Mouse (Mus musculus) splenic B cell, adult 2 months (primary cell): ENCODE results near the gene Foxi2.

Experiments used
- DNase-seq: peaks from one replicate; pipeline ENCODE4 v3.0.0-alpha.2; 2011; ENCODE audit warnings: low read depth, low spot score
- H3K27me3 ChIP-seq: 2 replicates; pipeline ENCODE4 v1.6.1; 2012; ENCODE audit warnings: mild to moderate bottlenecking, low read length, moderate library complexity, mixed read lengths; ENCODE audit not compliant: control insufficient read depth, poor library complexity, insufficient read depth, severe bottlenecking
- H3K36me3 ChIP-seq: 2 replicates; pipeline ENCODE4 v1.6.1; 2012; ENCODE audit warnings: mild to moderate bottlenecking, low read length, moderate library complexity, mixed read lengths; ENCODE audit not compliant: control insufficient read depth, poor library complexity, insufficient read depth, severe bottlenecking

Foxi2 gene

DNA sequence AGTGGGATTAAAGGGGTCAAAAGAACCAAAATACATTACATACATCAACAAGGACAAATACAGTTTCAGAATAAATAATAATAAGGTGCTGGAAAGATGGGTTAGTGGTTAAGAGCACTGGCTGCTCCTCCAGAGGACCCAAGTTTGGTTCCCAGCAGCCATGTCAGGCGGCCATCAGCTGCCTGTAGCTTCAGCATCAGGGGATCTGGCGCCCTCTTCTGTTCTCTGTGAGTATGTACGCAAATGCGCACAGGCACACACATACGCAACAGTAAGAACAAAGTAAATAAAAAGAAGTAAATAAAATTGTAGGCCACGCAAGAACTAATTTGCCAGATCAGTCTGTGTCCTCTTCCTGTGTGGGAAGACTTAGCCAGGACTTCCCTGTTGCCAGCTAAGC lies 18.7 kb downstream of the Foxi2 start:
- Histone ChIP-seq H3K27me3 (no peaks in the 10 kb centered on the region), H3K36me3 (no peaks in the 10 kb centered on the region)
- DNase-seq: no peak

DNA sequence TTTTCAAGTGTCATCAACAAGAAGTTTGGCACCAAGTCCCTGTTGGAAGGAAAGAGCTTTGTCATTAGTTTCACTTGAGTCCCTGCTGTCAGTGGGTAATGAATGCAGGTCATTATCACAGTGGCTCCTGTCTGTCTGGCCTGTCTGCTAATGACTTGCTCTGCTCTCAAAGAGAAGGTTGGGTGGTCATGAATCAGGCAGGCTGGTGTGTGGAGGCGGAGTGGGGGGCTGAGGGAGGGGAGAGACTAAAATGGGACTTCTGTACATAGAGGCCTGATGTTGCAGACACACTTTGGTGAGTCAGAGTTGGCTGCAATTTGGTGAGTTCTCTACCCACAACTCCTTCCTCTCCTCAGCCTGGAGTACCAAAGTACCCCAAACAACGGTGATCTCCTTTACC lies 20.8 kb downstream of the Foxi2 start:
- Histone ChIP-seq H3K27me3 (no peaks in the 10 kb centered on the region), H3K36me3 (no peaks in the 10 kb centered on the region)
- no peak for DNase-seq

DNA sequence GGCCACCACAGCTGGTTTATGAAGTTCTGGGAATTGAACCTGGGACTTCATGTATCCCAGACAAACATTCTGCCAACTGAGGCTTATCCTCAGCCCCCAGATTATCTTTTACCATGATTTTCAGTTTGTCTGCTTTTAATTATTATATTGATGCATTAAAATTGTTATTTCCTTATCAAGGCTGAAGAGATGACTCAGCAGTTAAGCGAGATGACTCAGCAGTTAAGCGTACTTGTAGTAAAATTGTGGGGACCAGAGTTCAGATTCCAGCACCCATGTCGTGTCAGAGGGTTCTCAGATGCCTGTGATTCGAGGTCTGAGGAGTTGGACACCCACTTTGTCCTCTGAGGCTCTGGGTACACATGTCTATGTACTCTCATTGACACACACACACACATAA lies 33.8 kb downstream of the Foxi2 start:
- no peak for DNase-seq
- Histone ChIP-seq H3K36me3 (no peaks in the 10 kb centered on the region), H3K27me3 (no peaks in the 10 kb centered on the region)

- Histone ChIP-seq H3K27me3 (no peaks in the 10 kb centered on the region), H3K36me3 (no peaks in the 10 kb centered on the region)
- no peak for DNase-seq
Measured at GRCm38 (mm10) chr7:135451340-135451739, 41.2 kb downstream of the Foxi2 start.

- no peak for DNase-seq
Measured at GRCm38 (mm10) chr7:135452366-135452765, 42.3 kb downstream of the Foxi2 start.

DNA sequence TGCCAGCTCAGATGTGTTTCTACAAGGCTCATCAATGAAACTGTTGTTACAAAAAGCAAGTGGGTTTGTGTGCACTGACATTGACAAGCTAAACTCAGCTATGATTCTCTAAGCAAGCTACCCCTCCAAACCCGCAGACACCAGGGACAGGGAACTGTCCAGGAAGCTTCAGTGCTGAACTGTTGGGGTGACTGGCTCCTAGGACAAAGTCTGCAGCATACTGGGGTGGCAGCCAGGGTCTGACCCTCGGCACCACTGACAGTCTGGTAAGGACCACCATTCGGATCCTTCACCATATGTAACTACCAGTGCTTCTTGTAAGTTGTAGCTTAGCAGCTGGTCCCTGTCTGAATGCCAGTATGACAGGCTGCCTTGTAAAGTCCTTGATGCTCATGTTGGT lies 43.6 kb downstream of the Foxi2 start:
- no peaks in the 10 kb centered on the region for H3K27me3 ChIP-seq
- H3K36me3 ChIP-seq: no peaks in the 10 kb centered on the region
- no peak for DNase-seq

More at GRCm38 (mm10) chr7:135452366-135452765, 42.3 kb downstream of the Foxi2 start:
- Histone ChIP-seq H3K36me3 (no peaks in the 10 kb centered on the region), H3K27me3 (no peaks in the 10 kb centered on the region)
